Mouse (Mus musculus) right cerebral cortex, postnatal 14 days (tissue): ENCODE measurements around the gene Akr7a5.

Experiments
- DNase-seq: peaks from one replicate; pipeline ENCODE4 v3.0.0; 2022

Gene Akr7a5

DNA sequence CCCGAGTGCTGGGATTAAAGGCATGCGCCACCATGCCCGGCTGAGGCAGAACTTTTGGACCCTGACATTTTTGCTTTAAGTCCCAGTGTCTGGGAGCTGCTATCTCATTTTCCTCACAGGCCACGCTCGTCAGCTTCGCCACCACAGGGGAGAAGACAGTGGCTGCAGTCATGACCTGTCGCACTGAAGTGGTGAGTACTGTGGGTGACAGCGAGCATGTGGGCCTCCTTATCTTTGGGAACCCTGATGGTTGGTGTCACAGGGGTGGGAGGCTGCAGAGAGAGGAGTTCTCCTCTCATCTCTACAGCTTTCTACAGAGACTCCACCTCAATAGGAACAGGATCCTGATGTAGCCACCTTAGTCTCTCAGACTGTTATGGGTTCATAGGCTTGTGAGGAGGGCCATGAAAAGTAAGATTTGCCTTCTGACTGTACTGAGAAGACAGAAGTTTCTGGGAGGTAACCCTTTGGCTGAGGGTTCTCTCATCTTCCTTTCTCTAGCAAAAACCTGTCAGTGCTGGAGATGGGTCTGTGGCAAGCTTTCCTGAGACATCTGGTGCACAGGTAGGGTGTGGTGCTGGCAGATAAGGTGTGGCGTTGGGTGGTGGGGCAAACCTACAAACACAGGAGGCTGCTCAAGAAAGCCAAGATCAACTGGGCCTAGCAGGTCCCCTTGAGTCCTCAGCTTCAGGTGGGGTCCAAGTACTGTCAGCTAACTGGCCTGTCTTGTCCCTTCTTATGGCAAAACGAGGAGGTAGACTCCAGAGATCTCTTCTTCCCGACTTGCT, 50.4 kb downstream of the Akr7a5 start:
- no peak for DNase-seq

DNA sequence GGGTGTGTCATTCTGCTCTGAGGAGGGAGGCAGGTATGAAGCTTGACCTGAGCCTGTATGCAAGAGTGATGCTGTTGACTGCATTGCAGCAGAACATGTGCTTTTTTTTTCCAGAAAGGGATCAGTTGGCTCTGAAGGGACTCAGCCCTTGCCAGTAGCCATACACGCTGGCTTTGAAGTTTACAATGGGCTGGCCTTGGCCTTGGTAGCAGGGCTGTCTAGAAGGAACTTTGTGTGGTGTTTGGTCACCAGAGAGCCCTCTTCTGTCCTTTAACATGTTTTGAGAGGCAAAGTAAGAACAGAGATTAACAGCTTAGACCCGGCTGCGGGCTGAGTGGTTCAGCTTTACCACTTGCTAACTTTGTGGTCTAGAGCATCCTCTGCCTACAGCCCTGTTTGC, 56.8 kb downstream of the Akr7a5 start:
- no peak for DNase-seq
